Mouse (Mus musculus): ENCODE measurements around the gene Gxylt1. TPM values are rescaled to one million over a fixed set of nuclear protein-coding genes. Genes with fewer than 3 reads are reported as not detected.

Gxylt1 gene
- 10 to 100 TPM; 14.6 to 16.0 TPM for polyA plus RNA-seq (2017; shearing (Covaris generic))

DNA sequence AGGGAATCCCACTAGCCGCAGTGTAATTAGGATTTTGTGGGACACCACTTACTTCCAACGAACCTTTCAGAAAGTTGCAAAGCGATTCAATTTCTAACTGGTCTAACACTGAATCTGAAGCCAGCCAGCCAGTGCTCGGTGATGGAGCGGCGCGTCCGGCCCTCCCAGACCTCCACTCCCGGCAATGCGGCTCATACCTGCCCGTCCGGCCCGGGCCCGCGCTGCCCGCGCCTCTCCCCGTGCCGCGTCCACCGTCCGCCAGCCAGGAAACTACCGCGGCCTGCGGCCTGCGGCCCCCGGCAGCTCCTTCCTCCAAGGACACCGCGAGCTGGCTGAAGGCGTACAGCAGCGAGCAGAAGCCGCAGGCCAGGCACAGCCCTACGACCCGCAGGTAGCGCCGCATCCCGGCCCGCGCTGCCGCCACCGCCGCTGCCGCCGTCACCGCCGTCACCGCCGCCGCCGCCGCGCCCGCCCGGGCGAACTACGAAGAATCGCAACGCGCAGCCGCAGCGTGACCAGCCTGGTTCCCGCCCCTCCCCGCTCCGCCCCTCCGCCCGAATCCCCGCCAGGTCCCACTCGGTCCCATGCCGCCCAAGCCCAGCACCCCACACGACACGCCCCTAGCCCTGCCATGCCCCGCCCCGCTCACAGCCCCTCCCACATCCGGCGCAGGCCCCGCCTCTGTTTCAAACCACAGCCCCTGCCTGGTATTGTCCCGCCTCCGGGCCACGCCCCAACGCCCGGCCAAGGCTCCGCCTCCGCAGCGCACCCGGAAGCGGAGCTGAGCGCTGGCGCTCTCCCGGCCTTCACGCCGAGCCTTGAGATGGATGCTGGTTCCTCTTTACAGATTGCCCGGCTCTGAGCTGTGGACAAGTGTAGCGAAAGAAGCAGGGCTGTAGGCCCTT is at the start of gene Gxylt1:
Gene Gxylt1 (minus strand): TSS at position 501 of the 905 bp plus-strand sequence.

Other genes starting within 250 kb of the Gxylt1 start
- gene Yaf2, start 61.8 kb upstream of the Gxylt1 start, polyA plus RNA-seq (2017; shearing (Covaris generic)), result 10 to 100 TPM; 57.0 to 61.4 TPM
- 10 to 100 TPM; 84.3 to 92.0 TPM for gene Zcrb1, start 123.2 kb upstream of the Gxylt1 start, polyA plus RNA-seq (2017; shearing (Covaris generic))
- gene Pphln1, start 123.2 kb upstream of the Gxylt1 start, polyA plus RNA-seq (2017; shearing (Covaris generic)), result 10 to 100 TPM; 37.4 to 41.7 TPM